Mouse (Mus musculus) myocyte (in vitro differentiated cells): Measurements from ENCODE around the gene Nptxr.

Experiments
- MAX ChIP-seq: IDR thresholded peaks from one replicate; pipeline ENCODE4 v1.6.1; 2011; ENCODE audit warnings: low read depth, mild to moderate bottlenecking, control low read depth
- MYOG ChIP-seq, 3 experiments: IDR thresholded peaks; one replicate each; pipeline ENCODE4 v1.6.1; 2011; ENCODE audit warnings: control low read depth in 2 of 3, low read depth in 2 of 3, mild to moderate bottlenecking in 2 of 3; ENCODE audit not compliant: insufficient read length in 2 of 3, control insufficient read depth in 1 of 3, insufficient read depth in 1 of 3
- POLR2A ChIP-seq: IDR thresholded peaks from one replicate; pipeline ENCODE4 v1.6.1; 2011; ENCODE audit warnings: low read depth, mild to moderate bottlenecking, control low read depth, moderate library complexity; ENCODE audit not compliant: insufficient read length
- TCF12 ChIP-seq: IDR thresholded peaks from one replicate; pipeline ENCODE4 v1.6.1; 2011; ENCODE audit warnings: mild to moderate bottlenecking, control low read depth; ENCODE audit not compliant: poor library complexity, insufficient read depth, severe bottlenecking
- USF1 ChIP-seq: IDR thresholded peaks from one replicate; pipeline ENCODE4 v1.6.1; 2011; ENCODE audit warnings: low read depth, mild to moderate bottlenecking, control low read depth, moderate library complexity

- no peak for TF ChIP-seq MYOG (IDR thresholded peaks at IDR 0.05; ENCODE audit: control insufficient read depth in 1 of 3, insufficient read depth in 1 of 3, insufficient read length in 2 of 3, low read depth in 2 of 3)
- no peak for TF ChIP-seq POLR2A
- TF ChIP-seq TCF12: no peak
- TF ChIP-seq USF1: no peak
- TF ChIP-seq MAX: no peak
Observed at GRCm38 (mm10) chr15:79752742-79753419, 51.7 kb downstream of the Nptxr start.
